Mouse (Mus musculus) midbrain, embryonic 11.5 days (tissue): Measurements from ENCODE around the gene Fam163b. TPM values are rescaled to one million over a fixed set of nuclear protein-coding genes. Genes with fewer than 3 reads are reported as not detected.

Experiments
- ATAC-seq: fragments of 200-750 bp; cut with Nextera tagmentation; 2 replicates; pipeline ENCODE4 v1.8.0; 2017; ENCODE audit warnings: moderate TSS enrichment, moderate library complexity; ENCODE audit not compliant: low FRiP score
- DNase-seq: peaks from one replicate; pipeline ENCODE4 v3.0.0; 2015; ENCODE audit warnings: low spot score; ENCODE audit errors: missing footprints
- H3K27ac ChIP-seq: fragments of 300-500 bp; sonication (generic); 2 replicates; pipeline ENCODE4 v1.5.1; 2014; ENCODE audit warnings: low read depth, low read length
- H3K27me3 ChIP-seq: fragments of 300-500 bp; sonication (generic); 2 replicates; pipeline ENCODE4 v1.6.1; 2014; ENCODE audit warnings: mild to moderate bottlenecking, low read length, moderate library complexity, mixed read lengths; ENCODE audit not compliant: control insufficient read depth, insufficient read depth
- H3K36me3 ChIP-seq: fragments of 300-500 bp; sonication (generic); 2 replicates; pipeline ENCODE4 v1.6.1; 2014; ENCODE audit warnings: mild to moderate bottlenecking, low read length, moderate library complexity, mixed read lengths; ENCODE audit not compliant: control insufficient read depth, insufficient read depth
- H3K4me1 ChIP-seq: fragments of 300-500 bp; sonication (generic); 2 replicates; pipeline ENCODE4 v1.6.1; 2014; ENCODE audit warnings: low read length; ENCODE audit not compliant: control insufficient read depth, insufficient read depth
- H3K4me2 ChIP-seq: fragments of 300-500 bp; sonication (generic); 2 replicates; pipeline ENCODE4 v1.6.1; 2014; ENCODE audit warnings: mild to moderate bottlenecking, moderate library complexity
- H3K4me3 ChIP-seq: fragments of 300-500 bp; sonication (generic); 2 replicates; pipeline ENCODE4 v1.5.1; 2014; ENCODE audit warnings: low read depth, low read length
- H3K9ac ChIP-seq: fragments of 300-500 bp; sonication (generic); 2 replicates; pipeline ENCODE4 v1.6.1; 2014; ENCODE audit warnings: low read length
- H3K9me3 ChIP-seq: fragments of 300-500 bp; sonication (generic); 2 replicates; pipeline ENCODE4 v1.6.1; 2016; ENCODE audit warnings: low read length; ENCODE audit not compliant: control insufficient read depth
- WGBS: fragments of 180-500 bp; shearing (Covaris S2); extraction: QIAGEN DNeasy Blood & Tissue Kit; methylation state at CpG from one replicate; pipeline ENCODE4 v1.1.7; 2014; 5-methylcytosine and 5-hydroxymethylcytosine counted together
- polyA plus RNA-seq: library from polyadenylated mRNA; unstranded; fragments of >200 nt; fragmentation: Nextera tagmentation; extraction: Ambion mirVana; gene quantifications from 2 replicates; pipeline ENCODE4 v1.2.1, GENCODE M21; 2014

Fam163b gene
- polyA plus RNA-seq, result 0.10 and 0.15 TPM in 2 replicates

GRCm38 (mm10) chr2:27141950-27142693, at the start of gene Fam163b:
Fam163b (minus strand) TSS chr2:27142491.
- peak; percentile 59; the same call in 1 of the 2 replicates for ATAC-seq

GRCm38 (mm10) chr2:27189994-27190393, 47.7 kb upstream of the Fam163b start:
- Histone ChIP-seq H3K9me3 (no peaks in the 10 kb centered on the region), H3K4me2 (no peak overlapping the region), H3K36me3 (no peaks in the 10 kb centered on the region), H3K4me1 (no peaks in the 10 kb centered on the region), H3K27me3 (no peaks in the 10 kb centered on the region), H3K9ac (no peak overlapping the region), H3K4me3 (no peak overlapping the region), H3K27ac (no peak overlapping the region)
- WGBS, result 52% methylated on average over 4 of the region's 4 CpGs
- DNase-seq, result no peak
- ATAC-seq, result no peak

More at GRCm38 (mm10) chr2:27141950-27142693, at the start of gene Fam163b:
- WGBS, result 2% methylated on average over 41 of the region's 62 CpGs
- DNase-seq, result peak; percentile 92
- Histone ChIP-seq H3K4me3 (peak within 1 kb of the TSS; percentile 33), H3K27ac (no peak within 1 kb of the TSS), H3K4me2 (peak within 1 kb of the TSS; percentile 64), H3K36me3 (no peaks in the 10 kb centered on the region), H3K9ac (peak within 1 kb of the TSS; percentile 9; the same call in 1 of the 2 replicates), H3K9me3 (no peaks in the 10 kb centered on the region), H3K27me3 (peaks cover 8% of the 10 kb centered on the region), H3K4me1 (peaks cover 5% of the 10 kb centered on the region; the same call in 1 of the 2 replicates)

GRCm38 (mm10) chr2:27187531-27187930, 45.2 kb upstream of the Fam163b start:
- 86% methylated on average over 6 of the region's 6 CpGs for WGBS

GRCm38 (mm10) chr2:27183734-27184133, 41.4 kb upstream of the Fam163b start:
- no peak overlapping the region for H3K4me3 ChIP-seq
- no peak overlapping the region for H3K4me2 ChIP-seq
- H3K9me3 ChIP-seq, result no peaks in the 10 kb centered on the region
- no peaks in the 10 kb centered on the region for H3K27me3 ChIP-seq
- H3K4me1 ChIP-seq, result no peaks in the 10 kb centered on the region
- no peak for ATAC-seq
- no peak overlapping the region for H3K27ac ChIP-seq
- WGBS, result 90% methylated on average over 12 of the region's 12 CpGs
- H3K9ac ChIP-seq, result no peak overlapping the region
- no peaks in the 10 kb centered on the region for H3K36me3 ChIP-seq
- no peak for DNase-seq

More at GRCm38 (mm10) chr2:27187531-27187930, 45.2 kb upstream of the Fam163b start:
- Histone ChIP-seq H3K36me3 (no peaks in the 10 kb centered on the region), H3K9me3 (no peaks in the 10 kb centered on the region), H3K27ac (no peak overlapping the region), H3K9ac (no peak overlapping the region), H3K4me3 (no peak overlapping the region), H3K4me2 (no peak overlapping the region), H3K27me3 (no peaks in the 10 kb centered on the region), H3K4me1 (no peaks in the 10 kb centered on the region)
- DNase-seq (no peak), ATAC-seq (no peak)

GRCm38 (mm10) chr2:27181907-27182306, 39.6 kb upstream of the Fam163b start:
- Histone ChIP-seq H3K27me3 (no peaks in the 10 kb centered on the region), H3K4me2 (no peak overlapping the region), H3K4me1 (no peaks in the 10 kb centered on the region), H3K9ac (no peak overlapping the region), H3K4me3 (no peak overlapping the region), H3K9me3 (no peaks in the 10 kb centered on the region), H3K36me3 (no peaks in the 10 kb centered on the region), H3K27ac (no peak overlapping the region)
- WGBS, result 69% methylated on average over 4 of the region's 4 CpGs
- no peak for DNase-seq
- ATAC-seq, result no peak

GRCm38 (mm10) chr2:27179101-27179500, 36.8 kb upstream of the Fam163b start:
- DNase-seq (no peak), ATAC-seq (no peak)
- no peaks in the 10 kb centered on the region for H3K27me3 ChIP-seq
- no peak overlapping the region for H3K27ac ChIP-seq
- H3K36me3 ChIP-seq, result no peaks in the 10 kb centered on the region
- no peaks in the 10 kb centered on the region for H3K4me1 ChIP-seq
- no peaks in the 10 kb centered on the region for H3K9me3 ChIP-seq
- no peak overlapping the region for H3K9ac ChIP-seq
- 84% methylated on average over 8 of the region's 8 CpGs for WGBS
- H3K4me3 ChIP-seq, result no peak overlapping the region
- no peak overlapping the region for H3K4me2 ChIP-seq

- Histone ChIP-seq H3K4me3 (no peak overlapping the region), H3K36me3 (no peaks in the 10 kb centered on the region), H3K4me1 (no peaks in the 10 kb centered on the region), H3K9me3 (no peaks in the 10 kb centered on the region), H3K4me2 (no peak overlapping the region), H3K27me3 (no peaks in the 10 kb centered on the region), H3K27ac (no peak overlapping the region), H3K9ac (no peak overlapping the region)
- ATAC-seq (no peak), DNase-seq (no peak)
- whole genome bisulfite sequencing, result 80% methylated on average over 10 of the region's 10 CpGs
Observed at GRCm38 (mm10) chr2:27175696-27176267, 33.5 kb upstream of the Fam163b start.

- no peak overlapping the region for H3K9ac ChIP-seq
Observed at GRCm38 (mm10) chr2:27174242-27174641, 32.0 kb upstream of the Fam163b start.

GRCm38 (mm10) chr2:27166999-27167398, 24.7 kb upstream of the Fam163b start:
- Histone ChIP-seq H3K9me3 (no peaks in the 10 kb centered on the region), H3K27me3 (no peaks in the 10 kb centered on the region), H3K36me3 (no peaks in the 10 kb centered on the region), H3K9ac (no peak overlapping the region), H3K27ac (no peak overlapping the region), H3K4me1 (peaks cover 2% of the 10 kb centered on the region; the same call in 1 of the 2 replicates), H3K4me3 (no peak overlapping the region), H3K4me2 (no peak overlapping the region)
- ATAC-seq, result no peak
- DNase-seq, result no peak
- WGBS, result 29% methylated on average over 2 of the region's 2 CpGs

More at GRCm38 (mm10) chr2:27174242-27174641, 32.0 kb upstream of the Fam163b start:
- no peaks in the 10 kb centered on the region for H3K4me1 ChIP-seq
- H3K27me3 ChIP-seq, result no peaks in the 10 kb centered on the region
- no peak overlapping the region for H3K27ac ChIP-seq
- no peaks in the 10 kb centered on the region for H3K36me3 ChIP-seq
- DNase-seq (no peak), ATAC-seq (no peak)
- WGBS, result 77% methylated on average over 2 of the region's 2 CpGs
- H3K4me3 ChIP-seq, result no peak overlapping the region
- H3K4me2 ChIP-seq, result no peak overlapping the region
- H3K9me3 ChIP-seq, result no peaks in the 10 kb centered on the region
